Mouse (Mus musculus) layer of hippocampus, adult 8-10 months (tissue): Measurements from ENCODE around the gene Zbtb16. TPM values are rescaled to one million over a fixed set of nuclear protein-coding genes. Genes with fewer than 3 reads are reported as not detected.

Experiments
- DNase-seq, 2 experiments: peaks; one replicate each; pipeline ENCODE4 v3.0.0; 2022; ENCODE audit warnings: low spot score in 2 of 2
- total RNA-seq, 4 experiments: library from RNA; stranded (reverse); gene quantifications; 2 replicates each; pipeline ENCODE4 v1.2.4; 2022

The Zbtb16 gene
- total RNA-seq, 4 experiments from 2014 or later, result 118 to 146 (median 137) TPM

DNA sequence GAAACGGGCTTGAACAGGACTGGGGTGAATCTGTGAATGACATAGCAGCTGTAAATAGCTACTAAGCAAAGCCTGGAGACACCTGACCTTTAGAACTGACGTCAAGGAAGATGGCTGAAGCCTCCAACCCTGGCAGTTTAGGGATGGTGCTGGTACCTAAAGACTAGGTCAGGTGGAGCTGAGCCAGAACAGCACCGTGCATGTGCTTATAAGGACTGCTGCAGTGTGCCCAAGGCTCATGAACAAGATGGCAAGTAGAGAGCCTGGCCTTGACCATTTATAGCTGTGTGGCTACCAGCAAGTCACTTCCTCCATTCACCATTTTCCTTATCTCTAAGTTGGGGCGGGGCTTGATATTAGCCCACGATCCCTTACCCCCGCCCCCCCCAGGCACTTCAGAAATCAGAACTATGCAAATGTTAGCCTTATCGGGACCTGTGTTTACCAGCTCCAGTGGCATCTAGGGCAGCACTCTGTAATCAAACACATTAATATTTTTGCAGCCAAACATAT, 9.6 kb downstream of the Zbtb16 start:
- DNase-seq, result no peak

DNA sequence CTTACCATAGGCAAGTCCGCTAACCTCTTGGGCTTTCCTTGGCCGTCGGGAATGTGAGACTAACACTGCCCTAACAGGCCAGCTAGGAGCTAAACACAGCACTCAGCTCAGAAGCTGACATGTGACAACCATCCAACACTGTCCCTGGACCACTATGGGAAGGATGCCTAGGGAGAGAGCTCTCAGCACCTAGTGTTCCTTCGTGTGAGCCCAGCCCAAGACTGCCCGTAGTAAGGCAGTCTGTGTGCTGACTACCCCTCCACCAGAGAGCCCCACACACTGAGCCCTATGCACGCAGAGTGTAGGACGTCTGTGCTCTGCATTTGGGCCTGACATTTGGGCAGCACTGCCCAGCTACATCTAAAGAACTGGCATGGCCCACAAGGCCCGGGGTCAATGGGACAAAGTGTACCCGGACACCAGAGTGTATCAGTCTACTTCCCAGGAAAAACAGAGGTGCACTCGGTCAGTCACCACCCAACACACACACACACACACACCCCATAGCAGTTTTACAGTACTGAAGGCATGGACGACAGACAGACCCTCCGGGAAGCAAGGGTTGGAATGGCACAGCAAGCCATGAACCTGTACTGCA, 11.4 kb downstream of the Zbtb16 start:
- no peak for DNase-seq

DNA sequence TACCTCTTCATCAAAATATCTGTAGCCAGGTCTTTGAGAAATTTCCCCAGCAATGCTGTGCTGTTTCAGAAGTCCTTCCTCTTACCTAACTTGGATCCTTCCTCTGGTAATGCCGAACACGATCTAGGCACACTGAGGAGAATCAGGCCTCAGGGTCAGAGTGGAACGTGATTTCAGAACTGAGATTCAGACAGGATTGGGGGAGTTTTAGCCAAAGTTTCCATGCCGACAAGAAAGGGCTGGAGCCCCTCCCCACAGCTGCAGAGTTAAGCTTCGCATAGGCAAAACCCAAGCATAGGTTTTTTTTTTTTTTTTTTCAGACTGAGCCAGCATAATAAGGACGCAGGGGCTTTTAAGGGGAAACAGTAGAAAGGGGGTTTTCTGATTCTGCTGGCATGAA, 12.2 kb downstream of the Zbtb16 start:
- no peak for DNase-seq

DNA sequence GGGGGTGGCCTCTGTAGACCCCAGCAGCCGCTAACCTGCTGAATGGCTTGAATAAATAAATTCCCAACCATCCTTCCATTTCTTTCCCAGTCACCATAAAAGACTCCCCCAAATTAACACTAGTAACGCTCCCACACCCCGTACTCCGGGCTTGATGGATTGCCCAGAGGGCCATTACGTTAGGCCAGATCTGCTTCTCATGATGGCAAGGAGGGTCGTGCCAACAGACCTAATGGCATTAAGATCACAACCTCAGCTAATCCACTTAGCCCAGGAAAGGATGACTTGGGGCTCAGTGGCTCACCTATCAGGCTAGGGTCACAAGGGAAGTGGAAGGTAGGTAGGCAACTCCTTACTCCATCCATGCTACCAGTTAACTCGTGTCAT, 12.7 kb downstream of the Zbtb16 start:
- no peak for DNase-seq

DNA sequence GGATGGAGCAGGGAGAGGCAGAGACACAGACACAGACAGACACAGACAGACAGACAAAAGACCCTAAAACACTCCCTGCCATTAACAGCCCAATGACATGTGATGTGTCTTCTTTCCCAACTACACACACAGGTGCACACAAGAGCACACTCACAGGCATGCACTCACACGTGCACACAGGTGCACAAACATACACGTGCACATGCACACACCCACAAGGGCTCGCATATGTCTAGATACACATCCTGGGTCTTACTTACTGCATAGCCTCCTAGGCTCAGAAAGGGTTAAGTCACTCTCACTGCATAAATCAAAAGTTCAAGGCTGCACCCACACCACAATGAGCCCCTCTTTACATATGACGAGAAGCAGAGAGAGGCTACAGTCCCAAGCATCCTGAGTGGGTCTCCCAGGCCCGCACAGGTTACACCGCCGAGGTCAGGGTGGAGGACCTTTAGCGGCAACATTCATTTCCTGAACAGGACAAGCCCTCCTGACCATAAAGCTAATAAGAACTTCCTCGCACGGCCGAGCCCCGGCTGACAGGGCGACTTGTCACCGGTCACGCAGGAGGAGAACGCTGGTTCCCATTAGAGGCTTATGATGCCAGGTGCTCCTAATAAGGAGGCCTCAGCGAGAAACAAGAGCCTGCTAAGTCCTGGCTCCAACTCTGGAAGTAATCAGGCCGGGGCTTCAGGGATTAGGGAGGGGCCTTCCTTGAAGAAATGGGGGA, 13.3 kb downstream of the Zbtb16 start:
- no peak for DNase-seq

DNA sequence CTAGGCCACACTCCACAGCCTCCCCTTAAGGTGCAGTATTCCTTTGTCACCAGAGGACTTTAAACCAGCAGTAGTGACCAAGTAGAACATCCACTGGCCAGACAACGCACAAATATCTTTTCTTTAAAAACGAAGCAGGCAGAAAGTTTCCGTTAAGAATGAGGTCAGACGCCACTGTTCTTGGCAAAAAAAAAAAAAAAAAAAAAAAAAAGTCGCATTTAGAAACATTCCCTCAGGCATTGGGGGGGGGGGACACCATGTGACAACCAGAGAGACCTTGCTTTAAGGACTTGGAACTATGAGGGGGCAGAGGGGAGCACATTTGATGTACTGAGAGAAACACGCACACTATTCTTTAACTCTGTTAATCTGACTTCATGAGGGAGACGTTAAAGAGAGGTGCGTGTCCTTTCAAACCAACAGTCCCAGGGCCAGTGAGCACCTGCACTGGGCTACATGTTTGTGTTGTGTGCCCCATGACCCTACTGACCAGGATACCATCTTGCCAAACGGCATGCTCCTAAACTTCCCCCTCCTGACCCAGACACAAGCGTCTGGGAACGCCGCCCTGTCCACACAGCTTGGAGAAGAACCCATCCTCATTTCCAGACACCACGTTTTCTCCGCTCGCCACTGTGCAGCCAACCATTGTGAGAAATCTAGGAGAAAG, 14.0 kb downstream of the Zbtb16 start:
- no peak for DNase-seq

DNA sequence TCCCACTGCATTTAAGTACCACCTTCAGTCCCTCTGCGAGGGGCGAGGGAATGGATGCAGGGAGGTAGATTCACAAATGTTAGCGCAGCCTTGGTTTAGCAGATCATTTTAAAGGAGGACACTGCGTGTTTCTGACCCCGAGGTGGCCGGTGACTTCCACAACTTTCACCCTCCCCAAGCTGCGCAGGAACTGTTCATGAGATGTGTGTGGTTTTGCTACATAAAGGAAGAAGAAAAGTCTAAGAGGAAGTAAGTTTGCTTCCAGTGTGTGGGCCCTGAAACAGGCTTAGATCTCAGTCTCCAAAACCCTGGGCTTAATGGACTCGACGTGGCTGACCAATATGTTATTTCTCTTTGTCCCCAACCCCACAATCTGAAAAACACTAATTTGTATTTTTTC, 14.6 kb downstream of the Zbtb16 start:
- DNase-seq, result no peak

DNA sequence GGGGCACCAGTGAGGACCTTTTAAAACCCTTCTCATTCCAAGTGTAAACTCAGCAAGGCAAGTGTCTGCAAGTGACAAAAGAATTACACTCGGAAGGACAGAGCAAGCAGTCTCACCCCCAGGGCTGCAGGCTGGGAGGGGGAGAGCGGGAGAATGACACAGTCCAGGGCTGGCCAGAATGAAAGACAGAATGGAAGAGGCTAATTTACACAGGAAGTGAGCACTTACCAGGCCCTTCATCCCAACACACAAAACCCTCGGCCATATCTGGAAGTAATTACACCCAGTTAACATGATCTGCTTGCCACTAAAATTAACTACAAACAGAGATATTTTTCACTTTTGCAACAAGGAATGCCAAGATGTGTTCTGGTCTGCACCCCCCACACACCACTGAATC, 15.2 kb downstream of the Zbtb16 start:
- DNase-seq, result no peak

DNA sequence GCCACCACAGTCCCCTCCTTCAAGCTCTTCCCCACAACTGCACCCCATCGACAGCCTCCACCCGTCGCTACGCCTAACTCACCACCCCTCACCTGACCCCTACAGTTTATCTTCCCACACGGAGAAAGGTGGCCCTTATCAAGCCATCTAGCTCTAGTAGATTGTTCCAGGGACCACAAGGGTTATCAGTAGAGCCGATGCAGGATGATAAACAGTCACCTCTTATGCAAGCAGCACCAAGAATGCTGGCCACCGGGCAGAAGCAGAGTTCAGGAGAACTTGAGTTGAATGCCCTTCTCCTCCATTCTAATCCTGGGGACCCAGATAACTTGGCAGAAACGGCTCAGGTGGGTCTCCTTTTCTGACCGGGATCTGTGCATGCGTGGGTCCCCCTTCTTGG, 16.3 kb downstream of the Zbtb16 start:
- no peak for DNase-seq

DNA sequence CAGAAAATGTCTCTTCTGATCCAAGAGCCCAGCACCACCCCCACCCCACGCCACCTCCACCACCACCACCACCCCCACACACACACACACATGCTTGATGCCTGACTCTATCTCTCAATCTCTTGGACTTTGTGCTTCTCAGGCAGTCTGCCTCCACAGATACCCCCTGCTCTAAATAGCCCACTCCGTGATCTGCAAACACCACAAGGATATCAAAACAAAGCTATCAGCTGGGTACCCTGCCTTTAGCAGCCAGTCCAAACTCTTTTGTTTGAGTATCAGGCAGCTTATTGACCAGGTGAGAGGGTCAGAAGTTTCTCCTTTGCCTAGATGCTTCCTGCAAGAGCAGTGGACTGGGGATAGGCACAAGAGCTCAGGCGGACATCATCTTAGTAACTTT, 16.9 kb downstream of the Zbtb16 start:
- no peak for DNase-seq

DNA sequence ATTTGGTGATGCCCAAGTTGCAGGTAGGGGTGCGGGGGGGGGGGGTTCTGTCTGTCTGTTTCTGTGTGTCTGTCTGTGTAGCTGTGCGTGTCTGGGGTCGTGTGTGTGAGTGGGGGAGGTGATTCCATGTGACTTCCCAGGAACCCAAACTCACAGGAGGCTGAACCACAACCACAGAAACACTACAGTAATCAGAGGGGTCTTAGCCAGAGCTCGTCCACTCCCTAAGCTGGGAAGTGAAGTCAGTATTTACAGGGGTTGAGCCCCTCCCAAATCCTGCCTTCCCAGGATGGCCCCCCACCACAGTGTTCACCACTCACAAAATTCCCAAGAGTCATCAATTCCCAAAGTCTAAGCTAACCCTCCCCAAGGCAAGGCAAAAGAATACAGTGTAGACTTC, 18.1 kb downstream of the Zbtb16 start:
- no peak for DNase-seq

DNA sequence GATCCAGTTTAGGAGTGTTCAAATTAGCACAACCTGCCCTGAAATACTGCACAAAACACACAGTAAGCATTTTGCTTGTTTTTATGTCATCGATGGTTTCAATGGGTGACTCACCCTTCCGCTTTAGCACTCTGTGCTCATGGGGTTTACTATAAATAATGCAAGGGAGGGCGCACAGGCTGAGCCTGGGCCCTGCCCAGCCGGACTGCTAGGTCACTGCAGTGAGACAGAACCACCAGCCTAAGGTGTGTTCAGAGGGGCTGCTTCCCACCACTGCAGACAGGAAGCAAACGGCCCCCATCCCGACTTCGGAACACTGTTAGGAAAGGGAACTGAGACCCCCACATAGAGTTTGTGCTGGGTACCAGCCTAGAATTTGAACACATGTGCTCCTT, 18.6 kb downstream of the Zbtb16 start:
- no peak for DNase-seq

DNA sequence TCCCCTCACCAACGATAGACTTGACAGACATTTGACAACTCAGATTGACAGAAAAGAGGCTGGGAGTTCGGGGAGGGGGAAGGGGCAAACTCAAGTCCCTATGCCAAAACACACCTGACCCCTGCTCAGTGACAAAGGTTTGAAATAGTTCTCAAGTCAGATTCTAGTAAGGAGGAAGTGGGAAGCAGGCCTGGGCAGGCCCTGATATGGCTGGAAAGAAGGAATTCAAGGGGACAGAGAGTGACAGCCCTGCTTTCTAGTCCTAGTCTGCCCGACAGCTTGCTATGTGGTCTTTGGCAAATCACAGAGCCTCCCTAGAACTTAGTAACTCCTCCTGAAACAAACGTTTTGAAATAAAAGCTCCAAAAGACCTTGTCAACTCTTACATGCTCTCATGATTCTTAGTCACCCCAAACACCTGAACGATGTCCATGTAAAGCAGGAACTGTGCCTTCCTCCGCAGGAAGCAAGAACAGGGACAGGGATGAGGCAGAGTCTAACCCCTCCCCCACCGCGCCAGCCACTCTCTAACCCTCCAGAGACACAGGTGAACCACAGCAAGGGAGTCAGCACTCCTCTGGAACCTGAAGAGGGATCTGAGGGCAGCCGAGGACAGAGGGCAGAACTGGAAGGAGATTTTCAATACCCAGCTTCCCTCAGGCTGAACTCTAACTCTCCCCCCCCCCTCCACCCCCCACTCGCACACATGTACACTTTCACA, 19.2 kb downstream of the Zbtb16 start:
- no peak for DNase-seq

DNA sequence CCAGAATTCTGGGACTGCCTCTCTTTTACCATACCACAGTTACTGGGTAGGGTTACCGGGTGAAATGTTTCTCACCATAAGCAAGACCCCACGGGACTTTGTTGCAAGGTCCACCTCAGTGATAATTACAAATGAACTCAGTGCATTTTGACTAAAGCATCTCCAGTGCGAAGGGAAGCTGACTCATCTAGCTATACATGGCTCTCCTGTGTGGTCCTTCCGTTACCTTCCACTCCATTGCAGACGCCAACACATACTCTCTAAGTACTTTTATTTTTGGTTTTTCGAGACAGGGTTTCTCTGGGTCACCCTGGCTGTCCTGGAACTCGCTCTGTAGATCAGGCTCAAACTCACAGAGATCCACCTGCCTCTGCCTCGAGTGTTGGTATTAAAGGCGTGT, 19.9 kb downstream of the Zbtb16 start:
- DNase-seq, result no peak

DNA sequence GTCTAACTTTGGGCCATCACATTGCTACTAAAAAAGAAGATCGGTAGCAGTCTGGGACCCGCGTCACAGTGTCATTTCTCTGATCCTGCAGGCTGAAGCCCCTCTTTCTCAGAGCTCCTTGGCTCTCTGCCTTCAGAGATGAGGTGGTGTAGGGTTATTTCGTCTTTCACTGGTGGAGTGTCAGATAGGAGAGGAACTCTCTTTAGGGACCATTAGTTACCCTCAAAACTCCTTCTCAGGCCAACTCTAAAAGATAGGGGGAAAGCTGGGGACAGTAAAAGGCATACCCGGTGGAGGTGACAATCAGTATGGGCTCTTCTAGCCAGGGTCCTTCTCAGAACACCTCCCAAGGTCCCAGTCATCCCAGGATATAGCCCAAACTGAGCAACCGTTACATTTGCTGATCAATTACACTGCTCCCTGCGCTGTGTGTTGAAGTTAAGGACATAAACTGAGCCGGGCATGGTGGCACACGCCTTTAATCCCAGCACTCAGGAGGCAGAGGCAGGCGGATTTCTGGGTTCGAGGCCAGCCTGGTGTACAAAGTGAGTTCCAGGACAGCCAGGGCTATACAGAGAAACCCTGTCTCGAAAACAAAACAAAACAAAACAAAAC, 21.0 kb downstream of the Zbtb16 start:
- DNase-seq, result no peak

DNA sequence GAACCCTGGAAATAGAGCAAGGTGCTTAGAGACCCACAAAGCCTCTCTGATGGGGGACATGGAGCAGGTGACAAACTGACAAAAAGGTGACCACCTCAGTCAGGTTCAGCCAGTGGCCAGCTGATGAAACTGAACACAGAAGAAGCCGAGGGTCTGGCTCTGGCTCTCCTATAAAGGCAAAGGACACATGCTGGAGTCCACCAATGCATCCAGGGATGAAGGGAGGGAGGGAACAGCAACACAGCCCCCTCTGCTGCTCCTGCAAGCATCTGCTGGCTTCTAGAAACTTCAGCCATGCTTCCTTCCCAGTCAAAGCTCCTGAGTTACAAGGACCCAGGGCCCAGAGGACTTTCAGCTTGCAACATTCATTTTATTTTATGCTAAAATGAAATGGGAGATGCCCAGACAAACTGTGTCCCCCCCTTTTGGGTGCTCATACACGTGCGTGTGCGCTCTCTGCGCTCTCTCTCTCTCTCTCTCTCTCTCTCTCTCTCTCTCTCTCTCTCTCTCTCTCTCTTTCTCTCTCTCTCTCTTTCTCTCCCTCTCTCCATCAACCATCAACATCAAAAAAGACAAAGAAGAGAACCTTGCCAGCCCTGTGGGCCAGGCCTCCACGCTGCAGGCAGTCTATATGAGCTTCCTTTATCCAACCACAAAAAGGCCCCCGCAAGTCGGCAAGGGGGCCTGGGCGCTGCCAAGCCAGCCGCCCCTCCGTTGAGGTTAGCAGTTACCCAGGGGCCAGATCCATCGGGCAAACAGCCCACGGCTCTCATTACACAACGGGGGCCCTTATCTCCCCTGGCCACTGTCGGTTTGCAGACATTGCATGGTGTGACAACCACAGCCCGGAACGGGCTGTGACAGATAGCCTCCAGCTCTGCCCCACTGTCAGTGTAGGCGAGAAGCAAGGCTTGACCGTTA, 21.8 kb downstream of the Zbtb16 start:
- no peak for DNase-seq

DNA sequence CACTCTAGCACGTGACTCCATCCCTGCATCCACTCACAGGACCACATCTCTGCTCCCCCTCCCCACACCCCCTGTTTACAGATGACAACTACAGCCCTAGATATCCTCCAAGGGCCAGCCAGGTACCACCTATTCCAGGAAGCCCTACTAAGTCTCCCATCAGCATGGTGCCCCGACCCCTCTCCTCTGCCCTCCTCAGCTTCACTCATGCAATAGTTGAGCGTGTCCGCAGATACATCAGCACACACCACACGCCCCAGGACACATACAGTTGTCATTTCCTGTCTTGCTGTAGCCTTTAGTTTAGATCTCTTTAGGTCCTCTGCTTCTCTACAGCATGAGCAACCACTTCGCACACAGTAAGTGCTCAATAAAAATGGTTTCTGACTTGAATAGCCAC, 23.7 kb downstream of the Zbtb16 start:
- DNase-seq, result no peak

DNA sequence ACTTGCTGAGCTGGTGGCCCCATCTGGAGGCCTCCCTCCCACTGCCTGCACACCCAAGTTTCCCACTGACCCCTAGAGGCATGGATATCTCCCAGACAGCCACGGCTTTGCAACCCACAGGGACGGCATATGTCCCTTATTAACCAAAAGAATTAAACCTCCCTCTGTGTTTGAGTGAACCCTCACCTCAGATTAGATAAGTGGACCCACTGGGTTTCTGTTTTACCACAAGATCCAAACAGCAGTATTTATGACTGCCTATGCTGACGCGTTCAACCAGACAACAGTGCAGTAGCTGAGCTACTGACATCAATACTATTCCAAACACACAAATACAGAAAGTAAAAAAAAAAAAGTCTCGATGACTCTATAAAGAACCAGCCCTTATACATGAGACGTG, 29.4 kb downstream of the Zbtb16 start:
- no peak for DNase-seq

DNA sequence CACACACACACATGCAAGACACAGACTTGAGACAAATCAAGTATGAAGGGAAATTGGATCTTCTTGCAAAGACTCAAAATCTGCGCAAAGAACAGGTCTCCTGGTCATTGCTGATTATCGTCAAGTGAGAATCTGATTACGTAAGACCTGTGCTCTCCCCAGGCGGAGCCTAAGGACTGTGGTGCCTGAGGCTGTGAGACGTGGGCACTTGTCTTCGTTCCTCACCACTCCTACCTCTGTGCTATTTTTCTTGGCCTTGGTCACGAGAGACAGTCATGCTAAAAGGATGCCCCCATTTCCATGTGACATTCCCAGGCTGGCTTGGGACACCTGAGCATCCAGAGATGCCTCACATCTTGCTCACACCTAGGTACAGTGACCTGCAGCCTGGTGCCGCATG, 30.2 kb downstream of the Zbtb16 start:
- no peak for DNase-seq

DNA sequence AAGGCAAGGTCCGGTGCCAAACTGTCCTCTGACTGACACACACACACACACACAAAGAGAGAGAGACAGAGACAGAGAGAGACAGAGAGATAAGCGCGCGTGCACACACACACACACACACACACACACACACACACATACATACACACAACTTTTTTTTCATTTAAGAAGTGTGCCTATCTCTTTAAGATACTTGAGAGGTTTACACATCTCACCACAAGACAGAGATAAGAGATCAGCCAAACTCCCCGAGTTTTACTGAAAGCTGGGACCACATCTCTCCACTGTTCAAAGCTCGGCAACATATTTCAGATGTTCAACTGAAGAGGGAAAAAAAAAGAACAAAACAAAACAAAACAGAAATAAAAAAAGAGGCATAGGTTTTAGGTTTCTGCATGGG, 31.5 kb downstream of the Zbtb16 start:
- DNase-seq, result no peak
